Mouse (Mus musculus): ENCODE measurements around the gene Rps27l. TPM values are rescaled to one million over a fixed set of nuclear protein-coding genes. Genes with fewer than 3 reads are reported as not detected.
A peak's percentile ranks its signal among the peaks of the same experiment; 100 is the strongest.

Gene Rps27l
- total RNA-seq, 2 experiments from 2014 or later, result 253 to 256 TPM

DNA sequence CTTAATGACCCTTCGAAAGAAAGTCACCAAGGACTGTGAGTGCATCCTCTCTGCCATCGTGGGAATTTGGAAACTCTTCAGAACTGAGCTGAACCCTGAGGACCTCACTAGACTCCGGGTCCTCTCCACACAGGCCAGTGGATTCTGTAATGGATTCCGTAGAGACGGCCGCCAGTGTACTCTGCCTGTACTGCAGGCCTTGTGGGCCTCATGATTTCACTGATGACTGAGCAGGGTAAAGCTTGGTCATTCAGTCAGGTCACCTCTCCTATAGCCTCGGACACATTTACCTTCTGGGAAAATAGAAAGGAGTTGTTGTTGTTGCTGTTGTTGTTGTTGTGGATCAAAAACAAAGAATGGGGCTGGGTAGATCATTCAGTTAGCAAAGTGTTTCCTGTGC is 36.2 kb downstream of the Rps27l start:
- DNase-seq, result no peak

DNA sequence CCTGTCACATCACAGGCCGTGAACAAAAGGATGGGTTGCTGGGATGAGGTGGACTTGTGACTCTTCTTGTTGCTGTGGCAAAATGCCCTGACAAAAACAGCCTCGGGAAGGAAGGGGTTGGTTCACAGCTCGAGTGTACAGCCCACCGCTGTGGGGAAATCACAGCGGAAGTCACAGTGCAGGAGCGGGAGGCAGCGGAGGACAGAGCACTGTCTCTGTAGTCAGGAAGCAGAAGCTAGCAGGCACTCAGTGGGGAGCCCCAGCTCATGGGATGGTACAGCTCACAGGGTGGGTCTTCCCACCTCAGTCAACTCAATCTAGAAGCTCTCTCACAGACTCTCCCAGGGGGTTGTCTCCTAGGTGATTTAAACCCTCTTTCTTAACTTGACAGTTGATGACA is 39.5 kb downstream of the Rps27l start:
- no peak for DNase-seq

DNA sequence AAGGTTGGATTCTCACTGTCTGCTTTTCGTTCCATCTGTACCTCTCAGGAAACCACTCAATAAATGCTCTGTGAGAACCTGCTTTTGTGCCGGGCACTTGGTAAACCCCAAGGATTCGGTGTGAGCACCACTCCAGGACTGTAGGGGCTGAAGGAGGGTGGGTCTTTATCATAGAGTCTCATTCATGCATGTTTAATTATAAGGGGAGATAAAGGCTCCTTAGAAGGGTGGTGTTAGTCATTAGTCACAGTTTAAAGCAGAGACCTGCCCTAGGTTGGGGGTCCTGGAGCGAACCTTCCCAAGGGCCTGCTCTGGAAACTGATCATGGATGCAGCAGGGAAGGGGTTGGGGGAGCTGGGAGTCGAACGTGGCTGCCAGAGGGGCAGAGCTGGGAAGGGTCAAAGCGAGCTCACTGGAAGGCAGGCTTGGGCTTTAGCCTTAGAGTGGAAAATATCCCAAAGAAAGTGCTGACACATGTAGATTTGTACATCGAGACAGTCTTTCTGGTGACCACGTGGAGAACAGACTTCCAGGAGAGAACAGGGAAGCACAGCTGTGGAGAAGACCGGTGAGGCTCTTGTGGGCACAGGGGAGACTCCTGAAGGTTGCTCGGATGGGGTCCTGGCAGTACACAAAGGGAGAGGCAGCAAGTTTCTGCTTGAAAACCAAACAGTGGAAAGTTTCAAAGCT is 42.5 kb downstream of the Rps27l start:
- no peak for DNase-seq

DNA sequence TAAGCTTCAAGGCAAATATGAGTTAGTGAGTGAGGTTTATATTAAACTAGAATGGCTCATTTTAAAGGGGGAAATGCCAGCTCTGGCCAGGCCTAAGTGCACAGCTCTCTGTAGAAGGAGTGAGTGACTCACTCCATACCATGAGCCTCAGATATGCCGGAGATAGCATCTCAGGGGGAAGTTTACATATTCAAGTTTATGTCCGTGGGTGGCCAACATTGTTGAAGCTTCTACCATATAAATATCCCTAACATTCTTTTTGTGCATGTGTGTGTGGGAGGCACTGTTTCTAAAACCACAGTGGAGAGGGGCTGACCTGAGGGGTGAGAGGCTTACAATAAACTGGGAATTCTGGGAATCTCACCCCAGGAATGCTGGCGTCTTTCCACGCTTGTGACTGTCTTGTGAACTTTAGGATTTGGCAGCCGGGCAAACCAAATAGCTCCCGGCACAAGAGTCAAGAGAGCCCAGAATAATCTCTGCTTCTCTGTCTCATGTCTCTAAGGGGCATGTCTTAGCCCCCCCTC is 43.1 kb downstream of the Rps27l start:
- peak; percentile 71 for DNase-seq

DNA sequence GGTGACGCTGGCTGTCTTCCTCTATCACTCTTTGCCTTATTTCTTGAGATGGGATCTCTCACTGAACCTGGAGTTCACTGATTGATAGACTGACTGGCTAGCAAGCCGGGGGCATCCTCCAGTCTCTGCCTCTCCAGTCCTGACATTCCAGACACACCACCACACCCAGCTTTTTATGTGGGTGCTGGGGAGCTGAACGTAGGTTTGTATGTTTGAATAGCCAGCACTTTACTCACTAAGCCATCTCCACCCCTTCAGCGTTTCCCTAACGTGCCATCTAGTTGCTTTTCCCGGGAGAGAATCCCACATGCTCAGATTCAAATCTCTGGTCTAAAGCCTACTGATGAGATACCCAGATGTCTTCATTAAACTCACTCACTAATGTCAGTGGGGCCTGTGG is 43.7 kb downstream of the Rps27l start:
- DNase-seq, result no peak

DNA sequence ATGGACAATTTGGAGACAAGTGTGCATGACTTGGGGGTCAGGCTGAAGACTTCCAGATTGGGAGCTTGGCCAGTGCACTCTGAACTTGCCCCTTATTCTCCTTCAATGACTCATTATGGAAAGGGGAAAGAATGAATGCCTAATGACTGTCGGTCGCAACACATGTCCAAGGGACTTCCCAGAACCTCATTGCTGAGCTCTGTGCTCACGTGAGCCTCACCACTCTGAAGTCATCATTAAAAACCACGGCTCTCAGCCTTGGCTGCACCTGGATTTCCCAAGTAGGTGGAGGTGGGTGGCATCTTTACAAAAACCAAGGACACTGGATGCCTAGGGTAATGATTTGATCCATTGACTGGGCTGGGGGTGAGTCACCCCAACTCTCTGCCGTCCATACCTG is 44.2 kb downstream of the Rps27l start:
- no peak for DNase-seq

DNA sequence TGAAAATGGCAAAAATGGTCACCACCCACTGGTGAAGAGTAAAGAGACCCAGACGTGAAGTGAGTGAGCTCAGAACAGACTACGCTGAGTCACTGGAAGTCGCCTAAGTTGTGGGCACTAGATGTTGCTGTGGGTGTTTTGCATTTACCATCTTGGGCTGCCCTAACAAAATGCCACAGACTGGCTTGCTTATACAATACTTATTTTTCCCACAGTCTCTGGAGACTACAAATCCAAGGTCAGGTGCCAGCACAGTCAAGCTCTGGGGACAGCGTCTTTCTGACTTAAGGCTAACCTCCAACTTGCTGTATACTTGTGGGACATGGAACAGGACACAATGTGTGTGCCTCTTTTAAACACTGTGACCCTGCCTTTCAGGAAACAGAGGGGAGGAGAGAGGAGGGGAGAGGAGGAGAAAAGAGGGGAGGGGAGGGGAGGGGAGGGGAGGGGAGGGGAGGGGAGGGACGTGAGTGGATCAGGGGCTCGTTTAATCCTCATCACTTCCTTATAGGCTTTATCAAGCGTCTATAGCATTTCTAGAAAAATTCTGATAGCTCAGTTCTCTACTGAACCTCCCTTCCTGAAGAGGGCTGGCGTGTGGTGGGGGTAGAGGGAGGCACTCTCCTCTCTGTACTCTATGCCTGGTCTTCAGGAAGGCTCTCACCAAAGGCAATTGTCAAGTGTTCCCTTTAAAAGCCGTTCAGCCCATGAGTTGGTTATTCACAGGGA is 45.3 kb downstream of the Rps27l start:
- no peak for DNase-seq

DNA sequence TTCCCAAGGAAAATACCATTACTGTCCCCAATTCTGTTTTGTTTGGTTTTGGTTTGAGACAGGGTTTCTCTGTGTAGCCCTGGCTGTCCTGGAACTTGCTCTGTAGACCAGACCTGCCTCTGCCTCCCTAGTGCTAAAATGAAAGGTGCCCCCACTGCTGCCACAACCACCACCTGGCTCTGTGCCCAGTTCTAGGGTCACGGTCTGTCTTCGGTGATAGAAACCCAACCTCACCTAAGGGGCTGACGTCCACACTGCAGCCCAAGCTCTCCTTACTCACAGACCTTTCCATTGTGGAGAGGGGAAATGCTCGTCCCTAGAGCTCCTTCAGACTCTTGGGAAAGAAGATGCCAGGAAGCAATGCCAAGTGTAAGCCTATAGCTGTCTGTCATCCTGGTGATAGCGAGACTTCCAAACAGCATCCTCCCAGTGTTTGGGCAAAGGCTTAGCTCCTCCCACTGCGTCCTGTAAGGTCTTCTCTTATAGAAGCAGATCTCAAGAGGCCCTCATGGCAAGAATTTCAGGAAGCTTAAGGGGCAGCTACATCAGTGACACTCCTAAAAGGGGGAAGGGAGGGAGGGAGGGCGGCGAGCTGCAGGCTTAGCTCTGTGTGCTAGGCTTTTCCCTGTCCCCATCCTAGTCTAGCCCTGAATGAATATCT is 46.0 kb downstream of the Rps27l start:
- DNase-seq, result no peak

Other genes starting within 250 kb of the Rps27l start
- under 1 TPM; 0.19 to 0.20 TPM for gene Car12, start 232.4 kb upstream of the Rps27l start, total RNA-seq (2021)
- 1 to 10 TPM; 6.1 to 6.2 TPM for gene Aph1b, start 150.6 kb upstream of the Rps27l start, total RNA-seq (2021)
- gene Gm10647, start 149.0 kb upstream of the Rps27l start, total RNA-seq (2021), result under 1 TPM; 0.20 to 0.38 TPM
- 1 to 10 TPM; 1.2 to 1.8 TPM for gene Aph1c, start 111.4 kb upstream of the Rps27l start, total RNA-seq (2021)
- gene Rab8b, start 26.4 kb upstream of the Rps27l start, total RNA-seq (2021), result 10 to 100 TPM; 17.8 to 18.5 TPM
- gene Lactb, start 29.4 kb downstream of the Rps27l start, total RNA-seq (2021), result 10 to 100 TPM; 20.9 to 21.6 TPM
- 1,000 to 10,000 TPM; 7,269 to 8,107 TPM for gene Tpm1, start 103.3 kb downstream of the Rps27l start, total RNA-seq (2021)